7 mouse cellular contexts compared by ENCODE assay signal in genomic region chr2:102132945-102133558, GRCm38 (mm10). TPM values are rescaled to one million over a fixed set of nuclear protein-coding genes. Genes with fewer than 3 reads are reported as not detected.
DNase-seq lines count a peak whose midpoint lies in the region; TF ChIP-seq lines count a peak whose summit lies in the region.

No protein-coding gene starts in this region.

- DNase-seq in ES-E14 (ENCODE audit: low read depth, low spot score), result no peak
- DNase-seq in embryonic facial prominence, embryonic 10.5 days (ENCODE audit: low spot score), result no peak
- DNase-seq in kidney, postnatal 25 days, result peak; percentile 31 to 80
- DNase-seq in lung, adult 2 months, result peak; percentile 44
- DNase-seq in heart, postnatal 14 days, result no peak
- no peak for DNase-seq in cerebellum, postnatal 14 days
- no peak for DNase-seq in cerebellum, postnatal 10 days

- H3K27ac ChIP-seq in ES-E14 (ENCODE audit: insufficient read depth, low read depth, low read length, poor library complexity, severe bottlenecking), result no peak overlapping the region
- H3K27ac ChIP-seq in embryonic facial prominence, embryonic 10.5 days (replicated peaks), result peak overlapping the region; percentile 40; the same call in 1 of the 2 replicates

- H3K36me3 ChIP-seq in ES-E14 (ENCODE audit: control insufficient read depth, insufficient read depth, low read length, poor library complexity, severe bottlenecking), result no peaks in the 10 kb centered on the region; the same call in 1 of the 2 replicates
- H3K36me3 ChIP-seq in embryonic facial prominence, embryonic 10.5 days (replicated peaks), result no peaks in the 10 kb centered on the region

- TF ChIP-seq POLR2A in lung, adult 2 months (IDR thresholded peaks at IDR 0.05; ENCODE audit: borderline replicate concordance, extremely low read depth, low read depth, low read length), result peak; percentile 62; the same call in 1 of the 2 replicates

- no peaks in the 10 kb centered on the region for H3K9me3 ChIP-seq in ES-E14 (ENCODE audit: control insufficient read depth, insufficient read depth, low read depth, low read length)
- no peaks in the 10 kb centered on the region for H3K9me3 ChIP-seq in embryonic facial prominence, embryonic 10.5 days

- H3K4me1 ChIP-seq in ES-E14 (ENCODE audit: control insufficient read depth in 2 of 2, insufficient read depth in 2 of 2, low read length in 2 of 2, poor library complexity in 1 of 2), result peaks cover 16 to 52% of the 10 kb centered on the region in 2 experiments
- H3K4me1 ChIP-seq in embryonic facial prominence, embryonic 10.5 days, result peaks cover 87% of the 10 kb centered on the region
- peaks cover 9% of the 10 kb centered on the region for H3K4me1 ChIP-seq in lung, adult 2 months (ENCODE audit: control insufficient read depth, insufficient read depth, low read length)

- no peak for TF ChIP-seq CTCF in lung, adult 2 months (IDR thresholded peaks at IDR 0.05; ENCODE audit: insufficient read depth, low read length)

- no peaks in the 10 kb centered on the region for H3K27me3 ChIP-seq in embryonic facial prominence, embryonic 10.5 days (replicated peaks; ENCODE audit: low read depth, poor library complexity, severe bottlenecking)

- H3K9ac ChIP-seq in ES-E14 (ENCODE audit: insufficient read depth, low read depth, low read length, poor library complexity, severe bottlenecking), result peak overlapping the region; percentile 4; the same call in 1 of the 2 replicates

- no peak overlapping the region for H3K4me3 ChIP-seq in ES-E14 (ENCODE audit: insufficient read depth in 1 of 2, low read depth in 1 of 2, low read length in 2 of 2, poor library complexity in 1 of 2, severe bottlenecking in 1 of 2)
- H3K4me3 ChIP-seq in embryonic facial prominence, embryonic 10.5 days, result no peak overlapping the region
- no peak overlapping the region for H3K4me3 ChIP-seq in lung, adult 2 months (replicated peaks; ENCODE audit: extremely low read depth, low read depth, low read length)

- in situ Hi-C loops in ES-E14 (cut with MboI; ENCODE audit: low sequenced_read_pairs in 2 of 2, unreplicated experiment in 2 of 2), result no loop called here

- 37% methylated on average over 10 of the region's 10 CpGs for WGBS in embryonic facial prominence, embryonic 10.5 days
- WGBS in lung, adult 2 months, result 41% methylated on average over 10 of the region's 10 CpGs

- intact Hi-C loops in heart, postnatal 14 days (cut with DNase I), result no loop called here

TF ChIP-seq in ES-E14, 5 proteins besides CTCF, POLR2A, EP300 and RAD21:
- no peak for TF ChIP-seq ZC3H11A (IDR thresholded peaks at IDR 0.05; ENCODE audit: borderline replicate concordance, low read depth, low read length)

RNA-seq across cellular contexts. Expression of gene Ldlrad3, which starts 53.1 kb away (rescaled TPM):
- 27.1 and 39.9 TPM in 2 replicates for total RNA-seq in ES-E14 (2012; rRNA removed)
- 56.0 and 56.5 TPM in 2 replicates for polyA plus RNA-seq in embryonic facial prominence, embryonic 10.5 days (2016; fragmentation: Nextera tagmentation; extraction: Ambion mirVana)
- polyA plus RNA-seq in lung, adult 2 months (2012; rRNA removed), result 9.0 and 14.6 TPM in 2 replicates
- total RNA-seq in heart, postnatal 14 days (2021), result 1 to 10 TPM; 6.0 to 6.6 TPM

Comparison
In these comparisons a context has a peak if more than half of its experiments do, and no peak if none do; other contexts are left out.
1. DNase-seq: peak in kidney, postnatal 25 days (2 of 2) and lung, adult 2 months (single experiment); none in ES-E14 (single experiment), embryonic facial prominence, embryonic 10.5 days (single experiment), heart, postnatal 14 days (0 of 2), cerebellum, postnatal 14 days (0 of 2) and cerebellum, postnatal 10 days (0 of 2).